Mouse (Mus musculus) 3134 (cell line): Measurements from ENCODE around the gene Cgnl1.
"Not testable (repeated sequence)": the region's sequence is repeated elsewhere in the genome, so short reads cannot be mapped to it uniquely, and the experiment has no call there.

Source experiments
- DNase-seq: peaks from one replicate; pipeline ENCODE4 v3.0.0-alpha.2; 2011; ENCODE audit warnings: low spot score; ENCODE audit not compliant: insufficient read length; ENCODE audit errors: extremely low read depth

The Cgnl1 gene

DNA sequence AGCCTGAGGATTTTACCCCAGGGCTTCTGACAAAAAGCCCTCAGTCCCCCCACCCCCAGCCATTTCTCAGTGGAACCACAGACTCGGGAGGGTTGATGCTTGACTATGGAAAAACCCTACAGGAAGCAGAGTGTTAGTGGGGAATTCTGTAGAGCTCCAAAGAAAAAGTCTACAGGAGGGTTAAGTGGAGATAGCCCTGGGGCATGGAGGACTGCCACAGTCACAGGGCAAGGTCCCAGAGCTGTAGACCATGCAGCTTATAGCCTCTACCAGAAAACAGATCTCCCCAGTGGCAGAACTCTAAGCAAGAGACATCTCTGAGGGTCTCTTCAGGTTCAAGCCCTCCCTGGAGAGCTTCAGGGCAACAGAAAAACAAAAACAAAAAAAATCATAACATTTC lies 135.8 kb downstream of the Cgnl1 start:
- DNase-seq, result no peak

- no peak for DNase-seq
These were observed 136.5 kb downstream of the Cgnl1 start for GRCm38 (mm10) chr9:71634916-71635315.

DNA sequence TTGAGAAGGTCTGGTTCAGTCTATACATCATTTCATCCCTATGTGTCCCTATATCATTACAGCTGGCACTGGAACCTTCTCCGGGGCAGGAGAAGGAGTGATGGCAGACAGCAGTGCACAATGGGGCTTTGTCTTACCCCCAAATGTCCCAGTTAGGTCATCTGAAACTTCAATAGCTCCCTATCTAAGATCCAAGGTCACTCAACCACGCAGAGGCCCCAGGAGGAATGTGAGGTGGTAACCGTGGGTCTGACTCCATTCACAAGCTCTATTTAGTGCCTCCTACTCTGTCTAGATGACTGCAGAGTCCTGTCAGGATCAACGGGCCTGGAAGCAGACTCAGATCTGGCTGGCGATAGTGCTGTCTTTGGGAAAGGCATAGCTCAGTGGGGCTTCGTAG lies 142.5 kb downstream of the Cgnl1 start:
- DNase-seq, result no peak

DNA sequence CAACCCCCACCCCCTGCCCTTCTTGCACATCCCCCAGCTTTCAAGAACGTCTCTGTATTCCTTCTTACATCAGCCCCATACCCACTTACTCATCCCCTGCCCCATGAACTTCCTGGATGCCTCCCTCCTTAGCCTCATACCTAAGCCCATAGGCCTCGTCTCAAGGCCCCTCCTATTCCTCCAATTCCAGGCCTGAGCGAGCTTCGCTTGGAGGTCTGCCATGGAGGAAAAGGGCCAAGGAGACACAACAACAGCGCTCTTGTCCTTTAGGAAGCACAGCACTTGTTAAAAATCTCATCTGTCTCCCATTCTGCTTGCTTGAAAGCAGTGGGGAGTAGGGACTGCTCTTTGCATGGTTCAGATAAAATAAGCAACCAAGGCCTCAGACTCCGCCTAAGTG lies 143.1 kb downstream of the Cgnl1 start:
- DNase-seq, result no peak

DNA sequence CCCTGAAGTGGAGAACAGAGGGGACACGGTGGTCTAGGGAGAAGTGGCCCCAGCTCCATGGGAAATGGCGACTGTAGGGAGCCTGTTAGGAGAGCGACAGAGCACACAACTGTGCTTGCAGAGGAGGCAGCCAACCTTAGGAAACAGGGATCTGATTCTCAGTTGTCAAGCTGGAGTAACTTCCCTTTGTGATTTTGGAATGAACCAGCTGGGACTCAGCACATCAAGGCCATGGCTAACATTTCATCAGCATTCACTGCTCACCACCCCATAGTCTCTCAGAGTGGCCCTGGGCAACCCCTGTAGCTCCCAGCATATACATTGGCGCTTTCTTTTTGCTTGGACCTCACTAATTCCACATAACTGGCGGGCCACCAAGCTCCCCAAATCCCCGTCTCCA lies 145.4 kb downstream of the Cgnl1 start:
- no peak for DNase-seq

DNA sequence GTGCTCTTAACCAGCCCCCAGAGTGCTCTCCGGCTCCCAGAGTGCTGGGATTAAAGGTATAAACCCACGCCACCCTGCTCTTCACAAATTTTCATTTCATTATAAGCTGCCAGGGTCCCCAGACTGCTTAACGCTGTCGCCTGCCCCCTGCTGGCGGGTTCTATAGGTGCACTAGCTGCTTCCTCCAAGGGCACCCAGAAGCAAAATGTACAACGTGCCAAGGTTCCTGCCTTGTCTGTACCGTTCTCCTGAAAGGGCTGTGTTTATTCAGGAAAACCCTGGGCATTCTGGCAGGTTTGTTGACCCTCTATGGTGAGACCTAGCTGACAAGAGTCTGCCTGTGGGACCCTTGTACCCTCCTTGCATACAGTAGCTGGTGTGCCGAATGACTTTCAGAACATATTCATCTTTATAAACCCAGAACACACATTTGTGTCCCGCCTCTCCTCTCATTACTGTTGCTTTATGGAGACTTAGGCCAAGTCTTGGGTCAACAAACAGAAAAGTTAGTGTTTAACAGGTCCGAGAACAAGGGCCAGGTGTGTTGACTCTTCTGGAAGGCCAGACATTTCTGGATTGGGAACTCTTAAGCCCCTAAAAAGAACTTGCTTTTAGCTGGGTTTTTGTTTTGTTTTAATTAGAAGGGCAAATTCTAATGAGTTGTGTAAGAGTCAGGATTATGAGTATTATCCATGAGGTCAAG lies 146.5 kb downstream of the Cgnl1 start:
- DNase-seq, result peak; percentile 21

- peak; percentile 30 for DNase-seq
These were observed 147.4 kb downstream of the Cgnl1 start for GRCm38 (mm10) chr9:71623871-71624569.

DNA sequence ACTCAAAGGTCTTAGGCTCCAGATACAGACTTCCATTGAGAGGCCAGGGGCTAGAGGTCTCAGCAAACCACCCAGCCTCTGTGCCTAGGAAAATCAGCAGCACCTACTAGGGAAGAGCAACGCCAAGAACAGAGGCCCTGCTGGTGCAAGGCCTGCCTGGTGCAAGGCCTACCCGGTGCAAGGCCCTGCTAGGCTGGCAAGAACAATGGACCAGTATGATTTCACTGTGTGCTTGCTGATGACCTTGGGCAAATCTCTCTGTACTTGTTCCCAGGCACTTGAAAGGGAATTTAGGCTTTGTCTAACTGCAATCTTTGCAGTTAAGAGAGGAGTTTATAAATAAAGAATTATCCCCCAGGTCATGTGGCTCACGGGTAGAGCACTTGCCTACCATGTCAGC lies 148.8 kb downstream of the Cgnl1 start:
- DNase-seq, result no peak

- no peak for DNase-seq
These were observed 149.4 kb downstream of the Cgnl1 start for GRCm38 (mm10) chr9:71621968-71622367.

GRCm38 (mm10) chr9:71620116-71620515 lies 151.3 kb downstream of the Cgnl1 start:
- DNase-seq, result not testable (repeated sequence)

DNA sequence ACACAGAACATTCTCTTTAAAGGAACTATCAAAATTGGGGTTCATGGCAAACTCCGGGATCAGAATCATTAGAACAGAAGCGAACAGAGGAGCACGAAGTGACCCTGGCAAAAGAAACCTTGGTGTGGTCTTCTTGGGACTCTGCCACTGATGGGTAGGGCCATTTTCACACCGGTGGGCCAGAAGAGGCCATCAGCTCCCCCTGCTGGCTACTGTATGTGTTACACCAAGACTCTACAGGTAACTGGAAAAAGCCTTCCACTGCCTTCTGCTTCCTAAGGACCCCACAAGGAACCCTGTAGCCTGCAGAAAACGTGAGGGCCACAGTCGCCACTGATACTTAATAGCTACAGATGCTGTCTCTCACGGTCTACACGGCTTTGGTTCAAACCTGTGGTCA lies 154.0 kb downstream of the Cgnl1 start:
- no peak for DNase-seq

DNA sequence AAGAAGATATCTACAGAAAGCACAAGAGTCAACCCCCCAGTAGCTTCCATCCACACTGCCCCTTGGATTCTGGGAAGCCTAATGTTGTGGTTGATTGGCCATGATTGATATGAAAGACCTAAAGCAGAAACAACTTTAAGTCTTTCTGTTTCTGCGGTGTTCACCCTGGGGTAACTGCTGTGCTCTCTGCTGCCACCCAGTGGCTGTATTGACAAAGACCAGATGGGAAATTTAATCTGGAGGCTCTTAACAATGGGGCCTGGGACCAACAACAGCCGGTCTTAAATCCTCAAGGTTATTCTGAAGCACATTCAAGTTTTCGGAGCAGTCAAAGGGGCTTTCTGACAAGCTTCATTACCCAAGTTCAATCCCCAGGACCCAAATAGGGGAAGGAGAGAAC lies 155.2 kb downstream of the Cgnl1 start:
- DNase-seq, result peak; percentile 39

GRCm38 (mm10) chr9:71614643-71615042 lies 156.8 kb downstream of the Cgnl1 start:
- DNase-seq, result no peak

DNA sequence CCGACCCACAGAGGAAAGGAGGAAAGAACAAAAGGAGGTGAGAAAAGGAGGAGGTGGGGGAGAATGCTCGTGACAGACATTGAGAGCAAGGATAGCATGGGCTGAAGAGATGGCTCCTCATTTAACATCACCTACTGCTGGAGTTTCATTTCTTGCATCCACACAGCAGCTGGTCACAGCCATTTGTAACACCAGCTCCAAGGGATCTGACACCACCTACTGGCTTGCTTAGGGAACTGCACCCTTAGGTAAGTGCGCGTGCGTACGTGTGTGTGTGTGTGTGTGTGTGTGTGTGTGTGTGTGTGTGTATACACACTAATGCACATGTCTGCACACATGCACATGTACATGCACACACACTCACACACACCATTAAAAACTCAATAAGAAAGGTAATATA lies 158.4 kb downstream of the Cgnl1 start:
- DNase-seq, result no peak

GRCm38 (mm10) chr9:71611876-71612275 lies 159.5 kb downstream of the Cgnl1 start:
- no peak for DNase-seq

- DNase-seq, result no peak
These were observed 162.4 kb downstream of the Cgnl1 start for GRCm38 (mm10) chr9:71609010-71609409.

GRCm38 (mm10) chr9:71606296-71607057 lies 164.9 kb downstream of the Cgnl1 start:
- DNase-seq, result no peak

GRCm38 (mm10) chr9:71604914-71605635 lies 166.3 kb downstream of the Cgnl1 start:
- no peak for DNase-seq

- no peak for DNase-seq
These were observed 171.5 kb downstream of the Cgnl1 start for GRCm38 (mm10) chr9:71599861-71600260.

DNA sequence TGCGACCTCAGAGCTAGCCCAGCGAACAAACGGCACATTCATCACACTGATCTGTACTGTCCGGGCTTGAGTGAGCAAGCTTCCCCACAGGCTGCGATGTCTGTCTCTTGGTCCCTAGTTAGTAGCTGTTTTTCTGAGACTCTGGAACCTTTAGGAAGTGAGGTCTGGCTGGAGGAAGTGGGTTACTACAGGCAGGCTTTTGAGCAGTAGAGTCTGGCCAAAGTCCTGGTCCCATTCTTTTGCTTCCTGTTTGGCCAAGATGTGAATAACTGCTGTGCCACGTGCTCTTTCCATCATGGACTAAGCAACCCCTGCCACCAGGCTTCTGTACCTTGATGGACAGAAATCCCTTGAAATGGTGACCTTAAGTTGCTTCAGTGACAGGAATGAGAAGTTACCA lies 174.5 kb downstream of the Cgnl1 start:
- DNase-seq, result no peak
